Mouse (Mus musculus) left cerebral cortex, adult 11 months (tissue): ENCODE results near the gene Nrxn3.

ENCODE experiments used
- DNase-seq: peaks from one replicate; pipeline ENCODE4 v3.0.0; 2022; ENCODE audit warnings: low spot score

Nrxn3 gene

GRCm38 (mm10) chr12:90332459-90332858, 1609.8 kb downstream of the Nrxn3 start:
- DNase-seq: no peak

- DNase-seq: no peak
These were observed 1615.0 kb downstream of the Nrxn3 start for GRCm38 (mm10) chr12:90337496-90338228.

- DNase-seq: no peak
These were observed 1615.5 kb downstream of the Nrxn3 start for GRCm38 (mm10) chr12:90338229-90338557.
